Mouse (Mus musculus) C3H10T1/2 (cell line): ENCODE data around the gene Olfr275. TPM values are rescaled to one million over a fixed set of nuclear protein-coding genes. Genes with fewer than 3 reads are reported as not detected.

Source experiments
- polyA plus RNA-seq, 2 experiments: library from polyadenylated mRNA; unstranded; fragments of >200 nt; fragmentation: generic; extraction: Trizol; gene quantifications; one replicate each; pipeline ENCODE4 v1.2.1; 2012; ENCODE audit warnings: missing spikeins in 2 of 2

Gene Olfr275
- not detected for polyA plus RNA-seq

DNA sequence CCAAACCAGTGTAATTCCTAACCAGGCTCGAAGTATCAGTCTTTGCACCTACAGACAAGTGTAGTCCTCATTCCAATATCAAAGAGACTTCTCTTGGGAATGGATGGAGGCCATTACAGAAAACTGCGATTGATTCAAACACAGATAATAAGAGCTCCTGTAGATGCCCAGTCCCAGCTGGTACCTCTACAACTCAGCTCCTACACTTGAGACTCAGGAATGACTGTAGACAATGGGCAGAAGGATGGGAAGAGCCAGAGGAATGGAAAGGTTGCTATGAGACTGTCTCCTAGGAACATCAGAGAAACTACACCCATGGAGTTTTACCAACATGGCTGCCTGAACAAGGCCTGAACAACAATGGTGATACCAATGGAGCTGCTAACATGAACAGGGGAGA lies at the start of gene Olfr275:
TSS of gene Olfr275 (plus strand) at position 301 of the 400 bp plus-strand sequence.

DNA sequence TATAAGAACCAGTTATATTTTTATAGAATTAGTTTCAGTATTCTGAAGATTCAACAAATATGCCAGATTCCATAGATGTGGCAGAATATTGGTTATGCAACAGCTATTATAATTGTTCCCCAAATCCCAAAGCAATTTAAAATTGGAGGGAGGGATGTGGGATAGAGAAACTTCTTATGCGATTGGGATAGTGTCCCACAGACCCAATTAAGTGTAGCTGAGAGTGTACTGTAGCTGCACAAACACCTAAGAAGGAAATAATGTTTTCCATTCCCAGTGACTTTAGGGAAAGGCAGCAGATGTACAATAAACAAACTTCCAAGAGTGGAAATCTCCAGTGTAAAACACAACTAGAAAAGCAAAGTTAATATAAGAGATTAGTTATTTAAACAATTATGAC lies 44.7 kb downstream of the Olfr275 start, which contains the start of gene Olfr273:
TSS of gene Olfr273 (minus strand) at position 101 of the 400 bp plus-strand sequence.

Other genes with a start within 250 kb of the Olfr275 start
- not detected for gene Toporsl, start 218.3 kb upstream of the Olfr275 start, polyA plus RNA-seq
- not detected for gene Olfr273, start 44.6 kb downstream of the Olfr275 start, polyA plus RNA-seq
- gene Olfr272, start 104.6 kb downstream of the Olfr275 start, polyA plus RNA-seq: not detected
- gene Olfr270, start 149.9 kb downstream of the Olfr275 start, polyA plus RNA-seq: not detected
- gene Nipsnap3a, start 174.7 kb downstream of the Olfr275 start, polyA plus RNA-seq: not detected
- gene Nipsnap3b, start 197.3 kb downstream of the Olfr275 start, polyA plus RNA-seq: 10 to 100 TPM; 11.7 to 20.0 TPM